Mouse (Mus musculus): ENCODE measurements around the gene Ackr3. TPM values are rescaled to one million over a fixed set of nuclear protein-coding genes. Genes with fewer than 3 reads are reported as not detected.
A peak's percentile ranks its signal among the peaks of the same experiment; 100 is the strongest.

The Ackr3 gene
- total RNA-seq (2021): 10 to 100 TPM; 12.7 to 18.9 TPM
- long read RNA-seq, experiment 1, transcript Ackr3-201 (2 exons, 3,065 nt): major isoform, 27 of 33 reads
- long read RNA-seq, experiment 1, partial matches to known transcripts: 0 of 33 reads
- long read RNA-seq, experiment 1, other reads (novel, unspliced or antisense): 5 of 33 reads
- long read RNA-seq, experiment 2, transcript Ackr3-201 (2 exons, 3,065 nt): major isoform, 13 of 18 reads
- long read RNA-seq, experiment 2, partial matches to known transcripts: 0 of 18 reads
- long read RNA-seq, experiment 2, other reads (novel, unspliced or antisense): 5 of 18 reads

DNA sequence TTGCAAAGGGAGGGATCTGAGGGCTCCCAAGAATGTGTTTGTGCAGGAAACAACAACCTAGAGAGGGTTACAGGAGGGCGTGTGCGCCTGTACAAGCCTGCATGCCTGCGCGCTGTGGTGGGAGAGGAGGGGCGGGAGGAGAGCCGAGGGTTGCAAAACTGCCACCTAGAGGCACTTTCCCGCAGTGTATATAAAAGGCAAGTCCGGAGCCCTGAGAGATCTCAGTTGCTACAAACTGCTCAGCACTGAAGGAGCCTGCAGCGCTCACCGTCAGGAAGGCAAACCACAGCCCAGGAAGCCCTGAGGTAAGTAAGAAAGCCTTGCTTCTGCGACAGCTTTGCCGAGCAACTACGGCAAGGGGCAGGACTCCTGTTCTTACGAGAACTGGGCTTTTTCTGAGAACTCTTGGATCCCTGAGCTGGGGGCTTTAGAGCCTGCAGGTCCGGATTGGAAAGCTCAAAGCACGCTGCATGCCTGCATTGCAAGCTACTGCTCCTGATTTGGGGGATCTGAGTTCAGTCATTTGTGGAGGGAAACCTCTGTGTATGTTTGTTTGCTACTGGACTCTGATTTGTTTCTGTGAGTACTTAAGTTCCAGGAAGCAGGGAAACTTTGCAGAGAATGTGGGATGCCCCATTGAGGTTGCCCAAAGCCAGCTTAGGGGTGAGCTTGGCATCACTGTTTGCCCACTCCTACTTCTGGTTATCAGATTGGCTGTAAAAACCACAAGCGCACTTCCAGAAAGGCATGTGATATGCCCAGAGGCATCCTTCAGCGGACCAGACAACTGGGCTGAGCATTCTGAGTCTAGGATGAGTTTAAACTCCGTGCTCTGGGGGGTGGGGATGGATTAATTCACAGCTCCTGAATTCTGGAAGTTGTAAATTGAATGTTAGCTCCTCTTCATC, at the start of gene Ackr3:
TSS of gene Ackr3 (plus strand) at position 198 of the 908 bp plus-strand sequence.
- DNase-seq (ENCODE audit: low spot score in 2 of 2): peak; percentile 69 to 79

DNA sequence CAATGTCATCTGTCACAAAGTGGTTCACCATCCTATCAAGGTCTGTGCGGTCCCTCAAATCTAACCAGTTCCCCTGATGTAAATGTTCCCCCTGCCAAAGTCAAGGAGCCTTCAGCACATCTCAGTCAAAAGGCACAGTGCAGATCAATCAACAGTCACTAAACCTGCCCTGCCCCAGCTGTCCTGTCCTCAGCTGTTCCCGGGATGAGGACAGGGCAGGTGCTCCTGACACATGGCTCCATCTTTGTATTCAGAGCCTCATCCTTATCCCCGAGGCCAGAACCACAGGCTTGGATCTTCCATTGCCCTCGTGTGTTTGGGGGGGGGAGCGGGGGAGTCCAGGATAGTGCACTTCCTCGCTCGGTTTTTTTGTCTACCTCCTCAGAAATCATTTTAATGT, 47.2 kb upstream of the Ackr3 start:
- no peak for DNase-seq (ENCODE audit: low spot score in 2 of 2)

DNA sequence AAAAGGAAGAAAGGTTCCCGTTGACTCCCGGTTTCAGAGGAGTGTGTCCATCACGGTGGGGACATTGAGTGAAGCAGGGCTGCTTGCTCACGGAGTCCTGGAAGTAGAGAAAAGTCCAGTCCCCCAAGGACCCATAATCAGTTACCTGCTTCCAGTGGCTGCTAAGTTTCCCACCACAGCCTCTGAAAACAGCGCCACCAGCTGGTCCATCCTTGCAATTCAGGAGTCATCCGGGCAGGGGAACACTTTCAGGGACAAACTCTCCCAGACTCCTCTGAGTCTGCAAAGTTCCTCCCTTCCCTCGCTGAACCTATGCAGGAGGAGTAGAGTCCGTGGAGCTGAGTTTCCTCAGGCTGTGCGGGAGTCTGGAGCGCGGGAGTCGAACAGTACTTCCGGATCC, 43.9 kb upstream of the Ackr3 start:
- DNase-seq (ENCODE audit: low spot score in 2 of 2): no peak

DNA sequence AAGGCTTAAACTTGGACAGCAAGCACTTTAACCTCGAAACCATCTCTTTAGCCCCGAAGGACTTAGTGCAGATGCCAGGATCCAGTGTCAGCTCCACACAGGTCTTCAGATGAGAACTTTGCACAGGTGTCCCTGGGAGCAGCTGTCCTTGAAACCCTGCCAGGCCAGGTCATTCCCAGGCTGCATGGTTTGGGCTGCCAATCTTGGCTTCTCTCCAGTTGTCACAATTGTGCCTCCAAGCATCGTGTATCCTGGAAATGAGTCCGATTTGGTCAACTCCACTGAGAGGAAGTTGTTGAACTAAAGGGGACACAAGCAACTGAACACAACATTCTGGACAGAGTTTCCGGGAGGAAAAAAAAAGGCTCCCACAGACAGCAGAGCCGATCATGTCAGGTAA, 42.2 kb upstream of the Ackr3 start:
- DNase-seq (ENCODE audit: low spot score in 2 of 2): no peak

DNA sequence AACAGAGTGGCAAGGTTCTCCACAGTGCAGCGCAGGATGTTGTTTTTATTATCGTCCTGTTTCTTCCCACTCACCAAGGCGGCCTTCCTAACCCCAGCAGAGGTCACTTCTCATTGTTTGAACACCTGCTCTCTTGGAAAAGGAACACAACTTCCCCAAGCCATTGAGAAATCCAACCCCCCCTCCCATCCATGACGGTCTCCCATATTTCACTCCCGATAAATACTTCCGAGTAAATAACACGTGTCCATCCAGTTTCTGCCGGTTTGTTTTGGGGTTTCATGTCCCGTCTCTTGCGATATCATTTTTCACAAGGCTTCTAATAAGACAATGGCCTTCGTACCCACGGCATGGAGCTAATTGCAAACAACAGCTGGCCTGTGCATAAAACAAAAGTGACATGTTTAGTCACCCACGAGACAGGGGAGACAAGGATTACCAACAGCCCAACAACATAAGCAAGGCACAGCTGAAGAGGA, 41.4 kb upstream of the Ackr3 start:
- DNase-seq (ENCODE audit: low spot score in 2 of 2): no peak

DNA sequence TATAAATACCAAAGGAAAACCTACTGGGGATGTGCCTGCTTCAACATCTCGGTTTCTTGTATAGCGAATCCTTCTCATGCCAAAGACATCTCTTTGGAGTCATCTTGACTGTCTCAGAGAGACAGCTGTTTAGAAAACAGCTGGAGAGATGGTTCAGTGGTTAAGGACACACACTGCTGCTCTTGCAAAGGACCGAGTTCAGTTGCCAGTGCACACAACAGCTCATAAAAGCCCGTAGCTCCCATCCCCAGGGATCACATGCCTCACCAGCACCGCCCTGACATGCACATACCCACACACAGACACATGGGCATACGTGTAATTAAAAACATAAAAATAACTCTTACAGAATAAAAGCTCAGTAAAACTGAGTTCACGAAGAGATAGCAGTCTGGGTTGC, 40.6 kb upstream of the Ackr3 start:
- DNase-seq (ENCODE audit: low spot score in 2 of 2): no peak

DNA sequence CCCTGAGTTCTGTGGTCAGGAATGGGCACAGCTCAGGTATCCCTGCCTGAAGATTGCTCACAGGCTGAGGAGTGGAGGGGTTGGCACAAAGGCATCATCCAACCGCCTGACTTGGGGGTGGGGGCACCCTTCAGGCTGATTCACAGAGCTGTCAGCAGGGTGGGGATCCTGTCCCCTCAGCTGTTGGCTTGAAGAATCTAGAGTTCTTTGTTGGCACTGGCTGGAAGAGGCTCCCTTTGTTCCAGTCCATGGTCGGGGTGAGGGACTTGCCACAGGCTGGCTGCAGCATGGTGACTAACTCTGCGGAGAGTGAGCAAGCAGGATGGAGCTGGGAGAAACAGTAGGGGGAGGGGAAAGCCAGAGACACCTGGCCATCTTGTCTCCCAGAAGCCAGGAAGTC, 39.5 kb upstream of the Ackr3 start:
- no peak for DNase-seq (ENCODE audit: low spot score in 2 of 2)

- no peak for DNase-seq (ENCODE audit: low spot score in 2 of 2)
Observed at GRCm38 (mm10) chr1:90174338-90174737, 29.4 kb upstream of the Ackr3 start.

- no peak for DNase-seq (ENCODE audit: low spot score in 2 of 2)
Observed at GRCm38 (mm10) chr1:90176223-90176622, 27.6 kb upstream of the Ackr3 start.

- DNase-seq (ENCODE audit: low spot score in 2 of 2): no peak
Observed at GRCm38 (mm10) chr1:90177565-90177964, 26.2 kb upstream of the Ackr3 start.

DNA sequence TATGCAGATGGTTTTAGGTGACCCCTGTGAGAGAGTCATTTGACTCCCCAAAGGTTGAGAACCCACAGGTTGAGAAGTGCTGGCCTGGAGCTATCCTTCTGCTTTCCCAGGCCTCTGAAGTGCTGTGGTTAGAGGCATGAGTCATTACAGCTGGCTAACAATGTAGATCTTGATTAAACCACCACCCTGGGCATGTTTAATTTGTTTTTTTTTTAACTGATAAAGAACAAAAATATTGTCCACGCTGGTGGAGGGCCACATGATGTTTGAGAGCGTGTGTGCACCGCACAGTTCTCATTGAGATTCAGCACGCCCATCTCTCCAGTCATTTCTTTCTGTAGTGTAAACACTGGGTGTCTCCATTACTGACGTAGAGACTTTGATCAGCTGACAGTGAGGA, 25.8 kb upstream of the Ackr3 start:
- no peak for DNase-seq (ENCODE audit: low spot score in 2 of 2)

DNA sequence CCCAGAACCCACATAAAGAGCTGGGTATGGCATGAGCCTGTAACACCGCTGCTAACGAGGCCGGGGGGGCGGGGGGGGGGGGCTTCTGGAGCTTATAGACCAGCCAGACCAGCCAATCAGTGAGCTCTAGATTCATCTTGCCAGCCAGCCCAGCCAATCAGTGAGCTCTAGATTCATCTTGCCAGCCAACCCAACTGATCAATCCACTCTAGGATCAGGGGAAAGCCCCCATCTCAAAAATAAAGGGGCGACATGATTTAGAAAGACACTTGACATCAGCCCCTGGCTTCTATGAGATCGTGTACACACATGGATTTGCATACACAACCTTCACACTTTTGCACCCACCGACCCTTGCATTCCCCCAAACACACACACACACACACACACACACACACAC, 23.3 kb upstream of the Ackr3 start:
- DNase-seq (ENCODE audit: low spot score in 2 of 2): no peak

DNA sequence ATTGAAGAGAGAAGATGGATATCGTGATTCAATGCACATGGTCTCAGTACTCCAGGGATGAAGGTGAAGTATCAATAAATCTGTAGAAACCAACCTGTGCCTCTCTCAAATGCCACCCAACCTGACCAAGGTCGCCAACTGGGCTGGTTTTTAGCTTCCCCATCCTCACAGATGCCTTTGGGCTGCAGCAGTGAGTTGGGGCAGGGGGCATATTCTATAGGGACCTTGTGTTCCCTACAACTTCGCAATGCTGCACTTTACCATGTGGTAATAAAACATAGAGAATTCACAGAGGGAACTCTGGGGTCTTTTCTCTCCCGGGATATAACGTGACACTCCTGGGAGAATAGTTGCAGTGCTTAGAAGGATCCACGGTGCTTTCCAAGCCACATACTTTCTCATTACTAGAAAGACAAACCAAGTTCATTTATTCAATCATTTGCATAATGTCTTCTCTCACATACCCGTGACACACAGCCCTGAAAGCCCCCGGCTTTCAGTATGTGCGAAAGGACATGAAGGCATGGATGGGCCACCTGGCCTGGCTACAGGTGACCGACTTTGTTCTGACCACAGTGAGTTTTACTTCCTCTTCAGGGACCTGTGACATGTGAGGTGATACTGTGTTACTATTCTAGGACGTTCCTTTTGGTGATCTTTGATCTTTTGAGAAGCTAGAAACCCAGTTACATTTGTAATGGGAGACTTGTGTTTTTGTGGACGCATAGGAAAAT, 22.6 kb upstream of the Ackr3 start:
- no peak for DNase-seq (ENCODE audit: low spot score in 2 of 2)

DNA sequence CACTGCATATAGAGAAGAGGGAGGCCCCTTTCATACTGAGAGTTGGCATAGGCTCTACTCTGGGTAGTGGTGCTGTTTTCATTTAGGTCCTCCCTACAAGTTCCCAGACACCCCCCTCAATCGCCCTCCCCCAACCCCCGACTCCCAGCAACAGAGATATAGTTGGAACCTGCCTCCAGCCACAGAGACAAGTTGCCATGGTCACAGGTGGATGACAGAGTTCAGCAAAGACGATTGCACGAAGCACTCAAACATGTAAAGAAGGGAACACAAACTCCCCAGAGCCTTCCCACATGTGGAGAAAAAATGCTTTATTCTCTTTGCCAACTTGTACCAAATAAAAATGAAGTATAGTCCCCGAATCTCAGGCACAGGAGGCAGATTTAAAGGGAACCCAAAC, 21.3 kb upstream of the Ackr3 start:
- no peak for DNase-seq (ENCODE audit: low spot score in 2 of 2)

DNA sequence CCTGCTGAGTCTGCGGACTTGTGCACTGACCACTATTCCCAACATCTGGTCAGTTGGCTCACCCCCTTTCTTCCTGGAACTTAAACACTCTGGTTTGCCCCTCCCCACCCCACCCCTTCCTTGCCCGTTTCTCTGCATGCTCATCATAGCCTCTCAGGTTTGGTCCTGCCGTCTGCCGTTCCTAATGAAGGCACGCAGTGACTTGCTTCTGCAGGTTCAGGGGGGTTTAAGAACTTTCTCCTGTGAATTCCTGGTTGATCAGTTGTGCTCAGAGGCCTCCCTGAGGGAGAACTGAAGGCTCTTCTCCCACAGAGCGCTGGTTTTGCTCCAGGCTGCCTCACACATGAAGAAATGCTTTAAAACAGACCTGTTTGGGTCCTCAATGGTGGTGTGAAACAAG, 20.2 kb upstream of the Ackr3 start:
- DNase-seq (ENCODE audit: low spot score in 2 of 2): no peak

DNA sequence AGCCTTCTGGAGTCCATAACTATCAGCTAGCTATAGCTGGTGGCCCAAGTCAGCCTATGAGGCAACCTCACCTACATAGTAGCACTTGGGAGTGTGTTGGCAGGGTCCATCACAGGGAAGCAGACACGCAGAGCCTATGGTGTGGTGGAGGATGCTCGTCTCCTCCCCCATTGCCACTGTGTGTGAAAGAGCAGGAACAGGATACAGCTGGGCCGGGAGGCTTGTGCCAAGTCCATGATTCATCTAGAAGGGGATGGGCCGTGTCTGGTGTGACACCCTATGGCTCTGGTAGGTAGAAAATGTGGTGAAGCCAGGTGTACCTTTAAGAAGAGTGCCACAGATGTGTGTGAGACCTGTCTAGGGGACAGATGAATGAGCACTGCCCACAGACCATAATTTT, 17.6 kb upstream of the Ackr3 start:
- no peak for DNase-seq (ENCODE audit: low spot score in 2 of 2)

DNA sequence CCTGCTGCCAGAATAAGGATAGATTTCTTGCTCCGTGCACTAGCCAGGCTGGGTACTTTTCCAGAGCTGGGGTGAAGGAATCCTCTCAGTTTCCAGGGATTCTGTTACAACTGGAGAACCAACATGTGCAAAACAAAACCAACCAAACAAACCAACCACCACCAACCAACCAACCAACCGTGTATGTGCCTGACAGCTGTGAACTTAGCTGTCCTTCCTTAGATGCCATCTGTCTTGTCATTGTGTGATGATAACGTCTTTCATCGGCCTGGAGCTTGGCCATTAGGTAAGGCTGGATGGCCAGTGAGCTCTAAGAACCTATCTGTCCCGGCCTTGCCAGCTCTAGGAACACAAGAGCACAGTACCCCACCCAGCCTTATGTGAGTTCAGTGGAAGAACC, 16.9 kb upstream of the Ackr3 start:
- no peak for DNase-seq (ENCODE audit: low spot score in 2 of 2)

DNA sequence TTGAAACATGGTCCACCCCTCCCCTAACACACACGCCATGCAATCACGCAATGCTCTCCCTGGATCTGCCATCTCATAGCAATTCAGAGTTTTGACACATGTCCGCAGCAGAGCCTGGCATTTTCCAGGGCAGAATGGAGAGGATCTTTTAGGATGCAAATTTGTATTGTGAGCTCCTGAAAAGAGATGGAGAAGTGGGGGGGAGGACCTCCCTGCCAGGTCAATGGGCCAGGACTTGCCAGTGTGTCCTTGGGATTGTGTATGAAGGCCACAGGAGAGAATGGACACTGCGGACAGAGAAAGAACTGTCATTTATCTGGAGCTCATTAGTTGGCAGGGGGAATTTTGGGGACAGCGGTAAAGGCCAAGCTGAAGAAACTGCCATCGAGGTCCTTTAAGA, 14.7 kb upstream of the Ackr3 start:
- no peak for DNase-seq (ENCODE audit: low spot score in 2 of 2)

- no peak for DNase-seq (ENCODE audit: low spot score in 2 of 2)
Observed at GRCm38 (mm10) chr1:90201246-90201645, 2.5 kb upstream of the Ackr3 start.

DNA sequence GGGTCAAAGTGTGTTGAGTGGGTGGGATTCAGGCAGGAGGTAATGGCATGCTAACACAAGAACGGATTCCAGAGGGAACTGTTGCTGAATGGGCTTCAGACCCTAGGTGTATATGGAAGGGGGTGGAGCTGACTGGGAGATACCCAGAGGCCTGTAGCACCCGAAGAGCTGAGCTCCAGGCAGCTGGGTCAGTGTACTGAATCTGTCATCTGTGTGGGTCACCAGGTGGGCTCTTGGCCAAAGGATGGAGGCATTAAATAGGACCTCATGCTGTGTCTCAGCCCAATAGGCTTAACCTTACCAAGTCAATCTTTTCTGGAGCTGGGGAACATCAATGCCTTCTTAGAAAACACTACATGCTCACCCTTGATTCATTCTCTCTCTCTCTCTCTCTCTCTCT, 2.1 kb upstream of the Ackr3 start:
- DNase-seq (ENCODE audit: low spot score in 2 of 2): no peak

DNA sequence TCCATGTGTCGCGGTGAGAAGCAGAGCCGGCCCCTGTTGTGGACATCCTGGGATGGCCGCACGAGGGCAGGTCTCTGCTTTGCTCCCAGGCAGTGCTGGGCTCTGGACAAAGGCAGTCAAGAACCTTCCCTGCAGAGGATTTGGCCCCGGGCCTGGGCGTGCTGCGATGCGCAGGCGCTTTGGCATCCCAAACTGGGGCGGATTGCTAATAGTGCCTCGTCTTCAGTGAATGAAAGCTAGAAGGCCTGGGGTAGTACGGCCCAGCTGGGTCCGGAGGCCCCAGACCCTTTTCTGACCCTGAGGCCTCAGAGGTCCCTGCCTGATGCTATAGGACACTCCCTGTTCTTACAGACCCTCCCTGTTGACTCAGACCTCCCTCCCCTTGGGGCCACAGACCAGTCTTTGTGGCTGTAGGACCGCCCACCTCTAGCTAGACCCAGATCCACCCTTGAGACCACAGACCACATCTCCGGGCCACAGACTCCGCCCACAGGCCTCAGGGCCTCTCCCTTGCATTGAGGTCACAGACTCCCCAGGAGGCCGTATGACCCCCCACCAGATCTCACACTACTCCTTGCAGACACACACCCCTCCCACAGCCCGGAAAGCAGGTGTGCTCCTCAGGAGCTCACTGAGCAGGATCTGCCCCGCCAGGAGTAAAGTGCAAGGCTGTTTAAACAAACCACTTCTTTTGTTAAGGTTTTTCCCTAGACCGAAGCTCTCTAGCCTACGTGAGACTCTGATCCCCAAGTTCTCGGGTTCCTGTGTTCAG, 1.4 kb upstream of the Ackr3 start:
- peak; percentile 61 to 82 for DNase-seq (ENCODE audit: low spot score in 2 of 2)

Data from gastrocnemius, postnatal 4 days (tissue).